Mouse (Mus musculus) lung, adult 10 weeks (tissue): ENCODE data around the gene Clstn2. TPM values are rescaled to one million over a fixed set of nuclear protein-coding genes. Genes with fewer than 3 reads are reported as not detected.

Source experiments
- polyA plus RNA-seq: library from polyadenylated mRNA; stranded (reverse); fragments of 350-450 nt; fragmentation: Illumina TruSeq; extraction: RNeasy Lipid Tissue Mini Kit (QIAGEN cat#74804); gene quantifications from one replicate; pipeline ENCODE4 v1.2.3, GENCODE M21; 2014; ENCODE audit warnings: low read depth, low replicate concordance; ENCODE audit not compliant: insufficient read depth

Clstn2 gene
- 3.1 TPM for polyA plus RNA-seq

DNA sequence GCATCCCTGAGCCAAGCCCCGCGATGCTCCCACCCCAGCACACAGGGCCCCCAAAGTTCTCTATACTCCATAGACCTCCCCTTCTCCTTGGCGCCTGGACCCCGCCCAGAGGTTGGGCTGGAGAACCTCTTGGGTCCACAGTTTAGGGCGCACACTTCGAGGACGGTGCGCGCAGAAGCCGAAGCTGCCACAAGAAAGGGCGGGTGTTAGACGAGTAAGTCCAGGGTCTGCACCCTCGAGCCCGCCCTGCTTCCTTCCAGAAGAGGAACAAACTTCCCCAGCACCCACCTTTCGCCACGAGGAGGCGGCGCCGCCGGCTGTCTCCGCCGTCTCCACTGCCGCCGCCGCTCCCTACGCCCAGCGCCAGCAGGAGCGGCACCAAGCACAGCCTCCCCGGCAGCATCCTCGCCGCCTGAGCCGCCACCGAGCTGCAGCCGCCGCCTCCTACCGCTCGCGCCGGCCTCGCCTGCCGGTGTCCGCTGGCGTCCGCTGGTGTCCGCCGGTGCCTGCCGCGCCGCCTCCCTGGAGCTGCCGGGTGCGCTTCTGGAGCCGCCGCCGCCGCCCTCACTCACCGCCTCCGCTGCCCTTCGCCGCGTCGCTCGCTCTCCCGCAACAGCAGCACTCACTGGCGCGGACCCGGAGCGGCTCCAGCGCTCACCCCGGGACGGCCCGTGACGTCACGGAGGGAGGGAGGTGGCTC, at the start of gene Clstn2:
Gene Clstn2, minus strand, starts transcription at position 609 of the 700 bp plus-strand sequence.

